Mouse (Mus musculus) heart, adult 9 months (tissue): Measurements from ENCODE around the gene Otogl.
A peak's percentile ranks its signal among the peaks of the same experiment; 100 is the strongest.

Experiments used
- DNase-seq, 2 experiments: peaks; one replicate each; pipeline ENCODE4 v3.0.0; 2022; ENCODE audit warnings: low spot score in 2 of 2

Otogl gene

GRCm38 (mm10) chr10:107912084-107912573 lies at the start of gene Otogl:
Gene Otogl, minus strand, starts transcription at chr10:107912134.
- DNase-seq, result no peak

DNA sequence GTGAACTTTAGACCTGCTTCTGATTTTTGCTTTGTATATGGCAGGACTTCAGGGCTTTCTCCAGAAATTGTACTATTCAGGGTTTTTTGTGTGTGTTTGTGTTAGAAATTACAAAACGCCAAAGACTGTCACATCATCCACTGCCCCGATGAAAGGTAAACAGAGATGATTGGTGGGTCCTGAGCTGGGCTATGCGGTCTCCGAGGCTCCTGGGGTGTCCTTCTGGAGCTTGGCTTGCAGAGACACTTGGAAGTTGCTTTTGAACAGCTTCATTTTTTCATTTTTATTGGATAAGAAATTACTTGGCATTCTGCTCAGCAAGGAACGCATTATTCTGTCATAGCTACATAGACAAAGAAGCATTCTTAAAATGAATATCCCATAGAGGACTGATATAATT lies 44.7 kb upstream of the Otogl start:
- no peak for DNase-seq

GRCm38 (mm10) chr10:107954444-107954843 lies 42.5 kb upstream of the Otogl start:
- peak in 1 of 2 experiments; percentile 28 for DNase-seq

DNA sequence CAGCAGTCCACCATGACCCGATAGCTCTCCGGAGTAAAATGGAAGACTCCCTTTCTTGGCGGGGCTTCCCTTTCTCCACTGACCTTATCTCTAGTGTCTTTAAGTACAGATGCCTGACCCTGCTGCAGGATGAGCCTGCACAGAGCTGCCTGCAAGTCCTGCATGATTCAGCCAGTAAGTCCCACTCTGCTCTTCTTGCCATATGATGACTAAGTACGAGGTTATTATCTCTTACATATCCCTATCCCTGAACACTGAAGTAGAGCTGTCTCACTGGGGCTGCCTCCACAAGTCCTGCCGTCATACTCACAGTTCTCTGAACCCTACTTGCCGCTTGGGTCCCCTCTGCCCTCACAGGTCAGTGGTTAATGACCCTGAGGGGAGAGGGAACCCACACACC lies 39.7 kb upstream of the Otogl start:
- no peak for DNase-seq

DNA sequence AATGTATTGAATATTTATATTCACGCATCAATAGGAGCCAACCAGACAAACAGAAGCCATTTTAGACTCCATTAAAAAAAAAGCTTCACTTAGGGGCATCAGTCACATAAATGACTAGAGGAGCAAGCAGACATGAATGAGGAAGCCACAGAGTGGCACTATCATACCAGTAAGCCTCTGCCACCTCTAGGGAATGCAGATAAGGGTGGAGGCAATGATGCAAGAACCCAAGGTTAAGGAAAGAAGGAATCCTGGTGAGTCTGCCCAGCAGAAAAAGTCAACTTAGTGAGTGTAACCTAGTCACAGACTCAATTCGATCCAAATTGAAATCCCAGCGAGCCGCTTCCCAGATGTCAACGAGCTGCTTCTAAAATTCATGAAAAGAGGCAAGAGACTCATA lies 38.0 kb upstream of the Otogl start:
- no peak for DNase-seq

DNA sequence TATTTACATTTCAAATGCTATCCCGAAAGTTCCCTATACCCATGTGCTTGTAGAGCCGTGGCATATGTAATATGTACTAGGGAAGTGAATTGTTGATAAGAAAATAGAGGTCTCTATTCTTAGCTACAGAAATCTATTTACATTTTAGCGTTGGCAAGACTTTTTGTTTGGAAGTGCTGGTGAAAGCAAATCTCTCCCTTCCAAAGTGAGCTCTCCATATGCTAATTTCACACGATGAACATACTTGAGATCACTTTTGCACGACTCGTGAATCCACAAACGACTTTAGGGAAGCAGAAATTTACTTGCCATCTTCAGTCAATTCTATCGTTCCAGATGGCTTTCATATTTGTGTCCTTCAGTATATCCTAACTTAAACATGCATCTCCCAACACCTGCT lies 36.7 kb upstream of the Otogl start:
- DNase-seq, result no peak

DNA sequence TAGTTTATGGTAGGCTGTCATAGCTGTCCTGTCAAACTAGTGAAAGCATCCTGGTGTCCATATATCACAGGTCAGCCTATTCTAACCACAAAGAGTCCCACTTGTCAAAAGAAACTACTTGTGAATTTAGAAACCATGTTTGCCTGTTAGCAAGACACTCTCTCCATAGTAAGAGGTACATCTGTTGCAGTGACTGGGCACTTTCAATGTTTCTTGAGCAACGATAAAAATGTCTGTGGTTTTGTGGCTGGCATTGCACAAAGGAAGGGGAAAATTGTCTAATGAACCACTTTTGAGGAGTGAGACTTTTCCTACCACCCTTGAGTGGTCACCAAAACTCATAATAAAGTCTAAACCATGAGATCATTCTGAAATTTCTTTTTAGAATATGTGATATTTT lies 36.1 kb upstream of the Otogl start:
- DNase-seq, result no peak

DNA sequence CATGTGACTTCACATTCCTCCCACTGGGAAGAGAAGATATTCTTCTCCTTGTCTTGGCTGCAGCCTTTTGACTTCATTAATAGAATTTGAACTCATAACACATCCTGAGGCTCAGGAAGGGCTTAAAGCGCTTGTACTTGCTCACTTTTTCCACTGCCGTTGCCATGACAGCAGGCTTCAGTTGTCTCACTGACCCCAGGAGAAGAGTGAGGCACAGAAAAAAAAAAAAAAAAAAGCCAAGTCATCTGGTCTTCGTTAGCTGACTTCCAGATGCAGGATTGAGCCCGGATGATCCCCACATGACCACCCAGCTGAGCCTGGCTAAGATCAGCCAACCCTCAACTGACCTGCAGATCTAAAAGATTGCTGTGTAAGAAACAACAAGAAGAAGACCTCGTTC lies 34.4 kb upstream of the Otogl start:
- DNase-seq, result no peak

DNA sequence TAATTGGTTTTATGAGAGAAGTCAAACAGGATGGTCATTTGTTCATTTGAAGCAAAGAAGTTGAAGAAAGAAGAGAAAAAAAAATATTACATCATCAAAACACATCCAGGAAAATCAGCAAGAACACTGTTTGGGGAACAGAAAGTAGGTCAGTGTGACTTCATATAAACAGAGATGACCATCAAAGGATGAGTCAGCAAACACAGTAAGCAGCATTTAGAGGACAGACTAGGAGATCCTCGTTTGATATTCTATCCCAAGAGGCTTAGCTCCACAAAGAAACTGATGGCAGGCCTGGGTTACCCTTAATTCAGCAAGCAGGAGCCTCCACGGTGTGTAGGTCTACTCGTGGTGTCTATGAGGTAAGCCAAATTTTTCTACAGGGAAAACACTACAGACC lies 31.9 kb upstream of the Otogl start:
- no peak for DNase-seq

GRCm38 (mm10) chr10:107941188-107941900 lies 29.4 kb upstream of the Otogl start:
- no peak for DNase-seq

GRCm38 (mm10) chr10:107940302-107940701 lies 28.4 kb upstream of the Otogl start:
- DNase-seq, result peak; percentile 13 to 38

DNA sequence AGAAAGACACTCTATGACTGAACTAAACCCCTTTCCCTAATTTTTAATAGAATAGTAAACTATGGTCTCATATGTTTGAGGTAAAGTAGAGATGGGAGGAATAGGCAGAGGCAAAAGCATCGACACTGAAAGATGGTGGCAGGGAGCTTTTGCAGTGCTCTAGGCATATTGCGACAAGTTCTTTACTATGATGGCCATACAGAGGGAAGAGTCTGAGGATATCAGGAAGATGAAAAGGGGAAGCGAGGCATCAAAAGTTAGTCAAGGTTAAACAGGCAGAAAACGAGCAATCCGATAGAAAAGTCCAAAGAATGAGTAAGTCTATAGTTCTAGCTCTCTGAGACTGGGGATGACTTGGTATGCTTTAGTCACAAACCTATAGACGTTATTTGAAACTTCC lies 27.9 kb upstream of the Otogl start:
- DNase-seq, result no peak

DNA sequence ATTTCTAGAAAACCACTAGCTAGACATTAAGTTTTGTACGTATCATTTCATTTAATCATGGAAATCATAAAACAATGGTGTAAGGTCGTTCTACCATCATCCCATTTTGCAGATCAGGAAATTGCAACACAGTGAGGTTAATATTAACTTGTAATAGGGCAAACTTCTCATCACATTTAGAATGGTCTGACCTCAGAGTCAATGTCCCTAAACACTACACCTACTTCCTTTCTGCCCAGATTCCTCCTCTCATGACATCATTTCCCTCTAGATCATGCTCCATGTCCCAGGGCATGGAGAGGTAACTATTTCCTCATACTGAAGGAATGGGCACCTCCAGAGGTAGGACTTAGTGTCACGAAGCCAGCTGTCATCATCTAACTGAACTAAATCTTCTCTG lies 22.1 kb upstream of the Otogl start:
- DNase-seq, result no peak

DNA sequence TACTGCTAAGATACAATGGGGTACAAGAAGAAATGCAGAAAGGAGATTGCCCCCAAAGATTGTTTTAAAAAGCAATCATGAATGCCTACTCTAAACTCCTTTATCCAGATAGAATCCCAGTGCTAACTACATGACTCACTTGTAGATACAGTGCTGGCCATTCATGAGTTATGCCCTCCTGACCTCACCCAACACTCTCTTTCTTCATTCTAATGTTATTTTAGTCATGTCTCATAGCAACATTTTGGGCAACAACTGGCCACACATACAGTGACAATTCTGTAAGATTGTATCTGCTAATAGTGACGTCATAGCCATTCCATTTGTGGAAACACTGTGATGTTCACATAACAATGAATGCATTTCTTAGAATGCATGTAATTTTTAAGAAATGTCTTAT lies 21.6 kb upstream of the Otogl start:
- no peak for DNase-seq

- peak; percentile 78 to 83 for DNase-seq
These were observed 20.2 kb upstream of the Otogl start for GRCm38 (mm10) chr10:107931833-107932828.

GRCm38 (mm10) chr10:107930471-107931021 lies 18.6 kb upstream of the Otogl start:
- DNase-seq, result peak; percentile 71

- DNase-seq, result no peak
These were observed 13.4 kb upstream of the Otogl start for GRCm38 (mm10) chr10:107925306-107925705.

GRCm38 (mm10) chr10:107923860-107924259 lies 11.9 kb upstream of the Otogl start:
- no peak for DNase-seq

GRCm38 (mm10) chr10:107922750-107923149 lies 10.8 kb upstream of the Otogl start:
- DNase-seq, result no peak

DNA sequence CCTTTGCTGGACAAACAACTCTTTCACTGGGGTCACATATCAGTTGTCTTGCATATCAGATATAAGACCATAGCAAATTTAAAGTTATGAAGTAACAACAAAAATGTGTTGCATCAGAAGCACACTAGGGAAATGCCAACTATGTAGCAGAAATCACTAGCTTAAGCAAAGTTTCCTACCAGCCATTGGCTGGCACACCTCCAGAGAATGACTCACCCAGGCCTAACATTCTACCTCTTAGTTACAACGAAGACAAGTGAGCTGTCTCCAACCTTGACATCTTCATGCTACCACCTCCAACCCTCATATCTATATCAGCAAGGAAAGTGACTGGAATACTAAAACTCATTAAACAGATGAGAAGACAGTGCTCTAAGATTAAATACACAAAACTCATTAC lies 9.6 kb upstream of the Otogl start:
- DNase-seq, result no peak

- DNase-seq, result no peak
These were observed 9.2 kb upstream of the Otogl start for GRCm38 (mm10) chr10:107921134-107921533.

DNA sequence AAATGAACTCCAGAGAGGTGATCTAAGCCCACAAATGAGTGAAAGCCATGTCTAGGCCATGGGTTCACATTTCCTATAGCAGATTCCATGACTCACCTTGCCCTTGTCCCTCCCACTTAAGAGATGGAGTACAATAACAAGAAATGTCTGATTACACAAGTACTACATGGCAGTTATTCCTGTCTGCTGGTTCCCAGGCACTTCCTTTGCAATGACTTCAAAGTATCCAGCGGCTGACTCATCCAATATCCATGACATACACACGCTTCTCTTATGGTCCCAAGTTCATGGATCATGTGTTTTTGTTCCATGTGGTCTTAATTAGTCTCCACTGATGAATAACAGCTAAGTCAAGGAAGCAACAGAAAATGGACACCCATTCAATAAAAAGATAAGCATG lies 1.1 kb upstream of the Otogl start:
- no peak for DNase-seq
